Mouse (Mus musculus) natural killer cell, adult 2 months (primary cell): ENCODE results near the gene Acsl6.
"Not testable (repeated sequence)": the region's sequence is repeated elsewhere in the genome, so short reads cannot be mapped to it uniquely, and the experiment has no call there.

Source experiments
- DNase-seq, 2 experiments: peaks; one replicate each; pipeline ENCODE4 v3.0.0; 2022; ENCODE audit warnings: low spot score in 2 of 2

The Acsl6 gene

GRCm38 (mm10) chr11:54391326-54391725, 87.7 kb downstream of the Acsl6 start:
- no peak for DNase-seq

GRCm38 (mm10) chr11:54396686-54397085, 93.1 kb downstream of the Acsl6 start:
- no peak for DNase-seq

DNA sequence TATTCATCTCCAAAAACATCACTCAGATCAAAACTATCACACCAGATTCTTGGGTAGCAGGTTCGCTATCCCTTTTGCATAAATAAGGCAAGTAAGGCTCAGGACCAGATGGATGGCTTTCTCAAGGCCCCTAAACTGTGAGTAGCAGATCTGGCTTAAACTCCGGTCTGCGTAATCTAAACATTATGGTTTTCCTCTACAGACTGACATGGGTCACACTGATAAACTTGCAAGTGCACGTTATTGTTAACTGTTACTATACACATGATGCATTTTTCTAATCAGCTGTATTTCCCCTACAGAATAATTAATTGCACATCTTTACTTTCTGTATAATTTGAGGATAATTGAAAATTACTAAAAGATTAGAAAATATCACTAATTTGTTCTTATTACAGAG, 94.5 kb downstream of the Acsl6 start:
- no peak for DNase-seq

- DNase-seq: not testable (repeated sequence)
Measured at GRCm38 (mm10) chr11:54400803-54401202, 97.2 kb downstream of the Acsl6 start.

DNA sequence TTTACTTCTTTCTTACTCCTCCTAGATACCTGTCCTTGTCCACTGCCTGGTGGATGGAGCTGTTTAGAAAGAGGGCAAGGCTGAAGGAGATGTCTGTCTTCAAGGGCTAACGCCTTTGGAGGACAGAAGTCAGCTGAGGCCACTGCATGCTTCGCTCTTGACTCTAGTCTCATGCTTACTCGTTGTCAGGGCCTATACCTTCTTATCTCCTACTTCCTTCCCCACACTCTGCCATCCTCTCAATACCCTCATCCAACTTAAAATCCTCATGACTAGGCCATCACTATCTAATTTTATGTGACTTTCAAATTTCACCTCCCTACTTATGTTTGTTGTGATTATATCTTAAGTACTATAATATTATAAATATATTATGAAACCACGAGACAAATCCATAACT, 101.3 kb downstream of the Acsl6 start:
- no peak for DNase-seq

DNA sequence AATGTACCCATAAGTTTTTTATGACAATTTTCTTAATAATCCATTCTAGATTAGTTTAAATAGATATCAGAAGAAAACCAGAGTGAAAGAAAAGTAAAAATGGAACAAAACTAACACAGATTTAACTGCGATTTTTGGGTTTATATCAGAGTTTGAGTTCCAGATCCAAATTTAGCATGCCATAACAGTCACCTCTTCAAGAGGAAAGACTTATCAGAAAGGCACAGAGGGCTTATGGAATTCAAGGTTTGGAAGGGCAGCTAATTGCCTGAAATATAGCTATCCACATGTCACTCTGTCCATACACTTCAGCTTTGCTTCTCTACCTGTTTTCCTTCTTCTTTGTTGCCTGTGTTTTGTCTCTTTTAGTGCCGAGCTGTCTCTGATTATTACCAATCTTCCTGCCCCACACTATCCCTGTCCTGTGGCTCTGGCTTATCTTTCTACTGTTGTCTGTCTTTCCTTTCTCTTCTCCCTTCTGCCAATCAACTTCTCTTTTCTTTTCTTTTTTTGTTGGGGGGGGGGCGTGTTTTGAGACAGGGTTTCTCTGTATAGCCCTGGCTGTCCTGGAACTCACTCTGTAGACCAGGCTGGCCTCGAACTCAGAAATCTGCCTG, 103.4 kb downstream of the Acsl6 start:
- DNase-seq: no peak

DNA sequence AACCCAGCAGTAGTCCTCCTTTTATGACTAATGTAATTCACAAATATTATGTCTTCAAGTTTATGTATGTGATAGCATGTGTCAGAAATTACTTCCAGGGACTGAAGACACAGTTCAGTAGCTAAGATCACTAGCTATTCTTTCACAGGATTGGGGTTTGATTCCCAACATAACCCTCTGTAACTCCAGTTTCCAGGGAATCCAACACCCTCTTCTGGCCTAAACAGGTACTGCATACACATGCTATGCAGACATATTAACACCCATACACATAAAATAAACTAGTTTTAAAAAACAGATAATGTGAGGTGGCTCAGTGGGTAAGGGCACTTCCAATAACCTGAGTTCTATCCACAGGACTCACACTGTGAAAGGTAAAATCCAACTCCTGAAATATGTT, 107.0 kb downstream of the Acsl6 start:
- DNase-seq: no peak

GRCm38 (mm10) chr11:54413017-54413416, 109.4 kb downstream of the Acsl6 start:
- peak in 1 of 2 experiments; percentile 10 for DNase-seq
